In the genomic region with DNA sequence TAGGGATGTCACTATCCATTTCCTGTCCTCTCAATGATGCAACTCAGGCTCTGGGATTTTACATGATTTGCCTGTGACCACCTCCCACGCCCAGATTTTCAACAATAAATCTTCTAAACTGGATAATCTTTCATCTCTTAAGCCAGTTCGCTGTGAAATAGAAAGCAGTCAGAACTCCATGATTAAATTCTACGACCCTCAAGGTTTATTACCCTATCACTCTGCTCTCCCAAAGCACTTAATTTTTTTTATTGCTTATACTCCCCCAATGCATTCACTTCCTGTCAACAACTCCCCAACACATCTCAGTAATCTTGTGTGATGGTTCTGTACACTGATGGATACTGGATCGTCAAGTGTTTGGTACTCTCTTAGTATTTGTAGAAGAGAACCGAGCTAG, we compare ENCODE assay signal across 17 mouse cellular contexts.
"Had no signal": no experiment of that assay in that cellular context is flagged by ENCODE, and none has a peak within 500 bp of the region (broad histone marks: within the 10 kb centered on the region; RNA-seq: fewer than 3 reads in every experiment).

No protein-coding gene starts in this region.

- ATAC-seq: lung, postnatal 0 days; midbrain, embryonic 13.5 days; midbrain, embryonic 15.5 days had no signal

- H3K4me3 ChIP-seq: lung, embryonic 15.5 days; megakaryocyte, embryonic 14.5 days; midbrain, embryonic 13.5 days; midbrain, embryonic 15.5 days; neural tube, embryonic 12.5 days; stomach, embryonic 15.5 days had no signal

- DNase-seq: lung, adult 2 months; lung, postnatal 14 days; lung, postnatal 36 days; right cerebral cortex, postnatal 14 days; thymus, adult 2 months; thymus, postnatal 25 days; thymus, postnatal 4 days had no signal

- H3K9me3 ChIP-seq: lung, embryonic 15.5 days; megakaryocyte, embryonic 14.5 days; midbrain, embryonic 13.5 days; midbrain, embryonic 15.5 days; neural tube, embryonic 12.5 days; stomach, embryonic 15.5 days had no signal

- H3K9ac ChIP-seq: lung, embryonic 15.5 days; midbrain, embryonic 13.5 days; midbrain, embryonic 15.5 days; neural tube, embryonic 12.5 days; stomach, embryonic 15.5 days had no signal

- H3K4me2 ChIP-seq: lung, embryonic 15.5 days; midbrain, embryonic 11.5 days; midbrain, embryonic 13.5 days; midbrain, embryonic 15.5 days; neural tube, embryonic 12.5 days; stomach, embryonic 15.5 days had no signal

- H3K36me3 ChIP-seq: lung, embryonic 15.5 days; midbrain, embryonic 13.5 days; midbrain, embryonic 15.5 days; neural tube, embryonic 12.5 days; stomach, embryonic 15.5 days had no signal

- H3K27me3 ChIP-seq: lung, embryonic 15.5 days; megakaryocyte, embryonic 14.5 days; midbrain, embryonic 13.5 days; midbrain, embryonic 15.5 days; neural tube, embryonic 12.5 days; stomach, embryonic 15.5 days had no signal

- H3K4me1 ChIP-seq: lung, embryonic 15.5 days; megakaryocyte, embryonic 14.5 days; midbrain, embryonic 13.5 days; midbrain, embryonic 15.5 days; neural tube, embryonic 12.5 days; stomach, embryonic 15.5 days had no signal

- H3K27ac ChIP-seq: lung, embryonic 15.5 days; macrophage; midbrain, embryonic 13.5 days; midbrain, embryonic 15.5 days; neural tube, embryonic 12.5 days; stomach, embryonic 15.5 days; stomach, postnatal 0 days had no signal
